Mouse (Mus musculus): ENCODE results near the gene Wdr66.

GRCm38 (mm10) chr5:123376569-123376968, 124.7 kb downstream of the Wdr66 start:
- TF ChIP-seq ZC3H11A (IDR thresholded peaks at IDR 0.05; ENCODE audit: low read depth, low read length) (no peak), UBTF (IDR thresholded peaks at IDR 0.05; ENCODE audit: borderline replicate concordance, insufficient read depth, low read depth, low read length) (no peak)
